Mouse (Mus musculus) bone marrow, adult 2 months (tissue): ENCODE data around the gene Gm11084. TPM values are rescaled to one million over a fixed set of nuclear protein-coding genes. Genes with fewer than 3 reads are reported as not detected.
A peak's percentile ranks its signal among the peaks of the same experiment; 100 is the strongest.
"Not testable (repeated sequence)": the region's sequence is repeated elsewhere in the genome, so short reads cannot be mapped to it uniquely, and the experiment has no call there.

Experiments used
- H3K27ac ChIP-seq: fragments of 200-500 bp; 2 replicates; pipeline ENCODE4 v1.5.1; 2012; ENCODE audit warnings: low read depth, mild to moderate bottlenecking, control low read depth, inconsistent platforms, low read length; ENCODE audit not compliant: control insufficient read depth, poor library complexity, insufficient read depth
- H3K4me1 ChIP-seq: fragments of 200-500 bp; 2 replicates; pipeline ENCODE4 v1.6.1; 2011; ENCODE audit warnings: low read length; ENCODE audit not compliant: control insufficient read depth, insufficient read depth
- H3K4me3 ChIP-seq: fragments of 200-500 bp; replicated peaks from 2 replicates; pipeline ENCODE3; 2011; ENCODE audit warnings: mild to moderate bottlenecking, low read depth, low read length, control low read depth; ENCODE audit not compliant: control insufficient read depth
- CTCF ChIP-seq: fragments of 200-500 bp; IDR thresholded peaks from 2 replicates; pipeline ENCODE4 v1.5.1; 2011; ENCODE audit warnings: low read length, control low read depth; ENCODE audit not compliant: control insufficient read depth, insufficient read depth
- POLR2A ChIP-seq: fragments of 200-500 bp; IDR thresholded peaks from 2 replicates; pipeline ENCODE4 v1.6.1; 2011; ENCODE audit warnings: low read depth, mild to moderate bottlenecking, control low read depth, low read length, borderline replicate concordance; ENCODE audit not compliant: control insufficient read depth
- WGBS: fragments of 180-500 bp; shearing (Covaris S2); methylation state at CpG from one replicate; pipeline ENCODE4 v1.1.7; 2018; 5-methylcytosine and 5-hydroxymethylcytosine counted together
- polyA plus RNA-seq: library from polyadenylated mRNA; stranded (reverse); fragments of >200 nt; gene quantifications from 2 replicates; pipeline ENCODE4 v1.2.4, GENCODE M21; 2011; ENCODE audit warnings: low replicate concordance; ENCODE audit not compliant: missing spikeins, insufficient read depth, insufficient read length

Gene Gm11084
- polyA plus RNA-seq, 1 experiment = not detected

GRCm38 (mm10) chr2:73000194-73000593 is 13.7 kb upstream of the Gm11084 start:
- TF ChIP-seq CTCF (no peak), POLR2A (no peak)
- H3K4me1 ChIP-seq = peaks cover 7% of the 10 kb centered on the region

GRCm38 (mm10) chr2:72997586-72997985 is 11.1 kb upstream of the Gm11084 start:
- Histone ChIP-seq H3K4me3 (no peak overlapping the region), H3K27ac (no peak overlapping the region), H3K4me1 (peaks cover 4% of the 10 kb centered on the region)
- 89% methylated on average over 4 of the region's 4 CpGs for WGBS
- TF ChIP-seq CTCF = no peak
- TF ChIP-seq POLR2A = no peak

More at GRCm38 (mm10) chr2:73000194-73000593, 13.7 kb upstream of the Gm11084 start:
- Histone ChIP-seq H3K4me3 (no peak overlapping the region), H3K27ac (no peak overlapping the region)
- 68% methylated on average over 8 of the region's 8 CpGs for WGBS

GRCm38 (mm10) chr2:72996808-72997378 is 10.4 kb upstream of the Gm11084 start:
- no peak for TF ChIP-seq POLR2A
- no peak for TF ChIP-seq CTCF
- Histone ChIP-seq H3K4me3 (peak overlapping the region; percentile 60), H3K27ac (peak overlapping the region; percentile 49; the same call in 1 of the 2 replicates), H3K4me1 (peaks cover 4% of the 10 kb centered on the region)
- 5% methylated on average over 9 of the region's 9 CpGs for WGBS

GRCm38 (mm10) chr2:72995346-72996097 is 9.0 kb upstream of the Gm11084 start:
- 0 out of 2 replicates have a peak overlapping the region, but pooled peaks have one; percentile 8 for H3K27ac ChIP-seq
- H3K4me1 ChIP-seq = peaks cover 4% of the 10 kb centered on the region
- TF ChIP-seq CTCF (no peak), POLR2A (no peak)
- WGBS = 31% methylated on average over 9 of the region's 9 CpGs
- H3K4me3 ChIP-seq = no peak overlapping the region

GRCm38 (mm10) chr2:72994165-72994564 is 7.6 kb upstream of the Gm11084 start:
- Histone ChIP-seq H3K27ac (no peak overlapping the region), H3K4me1 (peaks cover 4% of the 10 kb centered on the region), H3K4me3 (no peak overlapping the region)
- WGBS = 58% methylated on average over 2 of the region's 2 CpGs
- TF ChIP-seq POLR2A (no peak), CTCF (no peak)

GRCm38 (mm10) chr2:72992497-72992896 is 6.0 kb upstream of the Gm11084 start:
- 94% methylated on average over 17 of the region's 17 CpGs for WGBS
- peaks cover 3% of the 10 kb centered on the region for H3K4me1 ChIP-seq
- no peak for TF ChIP-seq POLR2A
- TF ChIP-seq CTCF = no peak
- no peak overlapping the region for H3K27ac ChIP-seq
- no peak overlapping the region for H3K4me3 ChIP-seq

GRCm38 (mm10) chr2:72988945-72989344 is 2.4 kb upstream of the Gm11084 start:
- not testable (repeated sequence) for H3K4me3 ChIP-seq, H3K4me1 ChIP-seq, H3K27ac ChIP-seq
- 85% methylated on average over 9 of the region's 9 CpGs for WGBS

GRCm38 (mm10) chr2:72985516-72985915 is 1.0 kb downstream of the Gm11084 start:
- Histone ChIP-seq H3K4me3 (no peak overlapping the region), H3K27ac (no peak overlapping the region), H3K4me1 (peaks cover 3% of the 10 kb centered on the region; the same call in 1 of the 2 replicates)
- TF ChIP-seq POLR2A = no peak
- no peak for TF ChIP-seq CTCF
- 88% methylated on average over 1 of the region's 1 CpGs for WGBS

- TF ChIP-seq POLR2A (no peak), CTCF (no peak)
- peaks cover 3% of the 10 kb centered on the region; the same call in 1 of the 2 replicates for H3K4me1 ChIP-seq
- 83% methylated on average over 4 of the region's 4 CpGs for WGBS
- no peak overlapping the region for H3K4me3 ChIP-seq
- peak overlapping the region; percentile 11; the same call in 1 of the 2 replicates for H3K27ac ChIP-seq
These were observed 1.7 kb downstream of the Gm11084 start for GRCm38 (mm10) chr2:72984806-72985205.
